Mouse (Mus musculus): ENCODE results near the gene Ryr2.
"Not testable (repeated sequence)": the region's sequence is repeated elsewhere in the genome, so short reads cannot be mapped to it uniquely, and the experiment has no call there.

Ryr2 gene

DNA sequence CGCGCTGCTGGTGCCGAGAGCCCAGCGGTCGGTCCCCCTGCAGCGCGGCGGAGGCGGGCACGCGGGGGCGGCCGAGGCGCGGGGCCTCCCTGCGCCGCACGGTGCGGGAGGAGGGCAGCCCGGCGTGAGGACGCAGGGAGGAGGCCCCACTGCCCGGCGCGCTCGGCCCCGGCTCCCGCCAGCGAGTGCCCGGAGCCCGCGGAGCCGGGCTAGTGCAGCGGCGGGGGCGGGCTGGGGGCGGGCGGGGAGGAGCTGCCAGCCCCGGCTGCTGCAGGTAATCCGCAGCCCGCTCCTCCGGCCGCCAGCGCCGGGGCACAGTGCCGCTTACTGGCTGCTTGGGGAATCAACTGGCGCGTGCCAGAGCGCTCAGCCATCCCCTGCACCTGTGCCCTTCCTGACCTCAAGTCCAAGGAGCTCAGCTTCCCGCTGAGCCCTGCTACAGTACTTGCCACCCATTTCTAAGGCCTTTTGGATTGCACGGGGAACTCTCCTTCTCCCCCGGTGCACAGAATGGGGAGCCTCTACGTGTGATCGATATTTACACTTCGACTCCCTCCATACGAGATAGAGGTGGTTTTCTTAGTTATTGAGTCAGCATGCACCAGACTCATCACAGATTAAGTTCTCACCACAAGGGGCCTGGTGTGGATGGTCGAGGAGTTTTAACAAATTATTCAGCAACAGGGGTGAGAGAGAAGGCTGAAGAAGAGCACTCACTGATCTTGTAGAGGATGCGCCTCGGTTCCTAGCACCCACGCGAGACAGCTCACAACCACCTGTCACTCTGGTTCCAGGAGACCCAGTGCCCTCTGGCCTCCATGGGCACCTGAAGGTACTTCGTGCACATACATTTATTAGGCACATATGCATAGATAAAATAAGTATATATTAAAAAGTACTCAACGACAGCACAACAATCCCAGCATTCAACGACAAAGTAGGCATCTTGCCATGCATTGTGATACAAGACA is at the start of gene Ryr2:
Gene Ryr2, minus strand, starts transcription at position 284 of the 971 bp plus-strand sequence.
- DNase-seq: peak; percentile 5 to 22

DNA sequence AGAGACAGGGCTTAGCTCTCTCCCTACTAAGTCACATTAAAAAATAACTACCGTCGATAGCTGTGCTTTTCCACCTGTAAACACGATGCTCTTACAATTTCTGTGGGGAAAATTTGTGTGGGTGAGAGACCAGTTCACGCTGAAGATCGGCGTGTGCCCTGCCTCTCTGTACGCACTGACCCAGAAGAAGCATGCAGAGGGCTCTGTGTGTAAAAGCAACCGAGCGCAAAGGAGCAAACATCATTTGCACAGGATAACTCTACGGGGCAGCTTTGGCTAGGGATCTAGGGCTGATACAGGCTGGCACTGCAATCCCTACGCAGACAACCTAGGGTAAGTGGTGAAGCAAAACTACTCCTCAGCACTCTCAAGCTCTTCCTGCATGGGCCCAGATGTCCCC is 47.2 kb upstream of the Ryr2 start:
- no peak for DNase-seq

DNA sequence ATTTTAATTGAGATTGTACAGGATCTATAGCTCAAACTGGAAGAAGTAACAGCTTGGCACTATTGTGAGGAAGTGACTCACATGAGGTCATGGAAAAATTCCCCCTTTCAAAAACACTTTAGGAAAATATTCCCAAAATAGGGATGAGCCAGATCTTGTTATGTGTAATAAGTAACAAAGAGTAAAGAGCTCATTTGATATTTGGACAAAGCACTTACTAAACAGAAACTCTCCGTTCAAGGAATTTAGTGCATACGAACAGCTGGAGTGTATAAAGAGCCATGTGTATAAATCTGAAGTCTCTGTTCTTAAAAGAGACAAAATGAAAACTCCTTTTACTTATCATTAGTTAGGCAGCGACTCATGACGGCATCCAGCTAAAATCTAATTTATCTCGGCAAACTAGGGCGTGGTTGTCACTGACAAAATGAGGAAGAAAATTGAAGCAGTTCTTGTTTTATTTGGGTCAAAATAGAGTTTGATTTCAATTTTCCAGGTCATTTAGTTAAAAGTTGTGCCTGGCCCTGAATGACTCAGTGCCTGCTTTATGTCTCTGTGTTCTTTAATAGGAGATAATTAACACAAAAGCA is 40.3 kb upstream of the Ryr2 start:
- DNase-seq: no peak

DNA sequence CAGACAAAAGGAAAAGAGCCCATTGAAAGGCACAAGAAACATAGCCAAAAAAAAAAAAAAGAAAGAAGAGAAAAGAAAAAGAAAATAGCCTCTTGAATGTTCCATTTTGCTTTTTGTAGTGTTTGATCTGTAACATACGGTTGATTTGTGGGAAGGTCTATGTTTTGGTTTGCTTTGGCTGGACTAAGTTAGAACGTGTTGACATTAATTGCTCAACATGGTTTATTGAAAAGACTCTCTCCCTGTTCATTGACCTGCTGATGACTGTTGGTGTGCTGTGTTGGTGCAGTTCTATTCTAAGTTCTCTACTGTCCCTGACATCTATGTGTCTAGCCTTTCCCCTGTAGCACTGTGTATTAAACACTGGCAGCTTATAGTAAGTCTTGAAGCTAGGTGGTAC is 39.7 kb upstream of the Ryr2 start:
- DNase-seq: no peak

DNA sequence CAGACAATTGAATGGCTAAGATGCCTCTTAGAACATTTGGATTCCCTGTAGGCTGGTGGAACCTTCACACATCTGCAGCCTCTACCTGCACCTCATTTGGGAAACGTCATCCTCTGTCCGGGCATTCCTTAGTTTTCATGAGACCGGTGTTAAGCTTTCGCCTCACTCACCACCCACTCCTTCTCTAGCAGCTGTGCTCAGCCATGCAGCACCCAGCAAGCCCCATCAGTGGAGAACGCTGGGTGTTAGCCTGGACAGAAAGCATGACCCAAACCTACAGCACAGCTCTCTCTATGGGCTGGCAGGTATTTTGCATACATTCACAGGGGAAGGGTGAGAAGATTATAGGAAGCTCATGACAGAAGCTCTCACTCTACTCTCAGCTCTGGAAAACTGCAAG is 36.6 kb upstream of the Ryr2 start:
- DNase-seq: no peak

DNA sequence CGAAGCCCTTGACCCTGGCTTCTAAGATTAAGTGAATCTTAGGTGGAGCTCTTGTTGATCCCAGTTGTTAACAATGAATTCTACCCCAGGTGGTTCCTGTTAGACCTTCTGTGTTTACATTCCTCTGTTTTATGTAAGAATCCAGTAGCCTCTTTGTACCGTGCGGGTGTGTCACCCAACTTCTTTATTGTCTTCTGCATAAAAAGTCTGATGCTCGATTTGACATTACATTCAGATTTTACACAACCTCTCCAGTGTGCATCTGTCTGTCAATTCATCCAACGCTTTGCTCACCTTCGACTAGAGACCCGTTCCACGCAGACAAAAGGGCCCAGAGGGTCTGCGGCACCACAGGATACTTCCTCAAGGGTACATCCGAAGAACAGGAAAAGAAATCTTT is 29.7 kb upstream of the Ryr2 start:
- DNase-seq: not testable (repeated sequence)

DNA sequence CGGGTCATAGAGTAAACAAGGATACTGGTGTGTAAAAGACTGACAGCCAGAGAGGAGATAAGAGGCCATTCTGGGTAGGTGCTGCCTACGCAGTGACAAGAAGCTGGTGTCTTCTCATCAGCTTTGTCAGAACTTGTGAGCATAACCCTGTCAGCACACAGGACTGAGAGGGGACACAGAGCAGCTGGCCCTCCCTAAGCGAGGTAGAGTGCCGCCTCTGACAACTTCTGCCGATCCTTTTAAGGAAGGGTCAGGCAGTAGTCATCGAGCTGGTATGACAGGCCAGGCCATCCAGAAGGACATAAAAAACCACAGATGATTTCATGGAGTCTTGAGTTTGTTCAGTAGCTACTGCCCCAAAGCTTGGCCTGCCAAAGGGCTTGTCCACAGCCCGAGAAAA is 26.8 kb upstream of the Ryr2 start:
- DNase-seq: no peak

DNA sequence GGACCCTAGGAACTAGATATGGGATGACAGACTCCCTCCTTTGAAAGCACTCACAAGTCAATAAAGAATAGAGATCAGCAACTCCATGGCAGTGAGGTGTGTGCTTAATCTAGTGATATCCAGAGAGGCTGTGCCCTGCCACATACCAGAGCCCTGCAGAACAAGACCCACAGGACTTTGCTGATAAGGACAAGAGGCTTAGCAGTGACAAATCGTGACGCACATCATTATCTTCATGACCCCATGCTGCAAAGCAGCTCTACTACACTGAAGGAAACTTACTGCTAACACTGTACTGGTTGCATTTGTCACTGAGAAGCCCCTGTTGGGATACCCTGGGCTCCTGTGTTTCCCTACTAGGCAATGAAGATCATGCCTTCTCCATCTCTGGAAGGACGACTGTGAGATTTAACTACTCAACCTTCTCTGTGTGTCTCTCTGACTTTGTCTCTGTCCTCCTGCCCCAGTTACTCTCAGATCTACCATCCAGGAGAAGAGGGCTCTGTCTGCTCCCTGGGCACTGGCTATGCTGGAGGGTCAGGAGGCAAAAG is 25.5 kb upstream of the Ryr2 start:
- no peak for DNase-seq

DNA sequence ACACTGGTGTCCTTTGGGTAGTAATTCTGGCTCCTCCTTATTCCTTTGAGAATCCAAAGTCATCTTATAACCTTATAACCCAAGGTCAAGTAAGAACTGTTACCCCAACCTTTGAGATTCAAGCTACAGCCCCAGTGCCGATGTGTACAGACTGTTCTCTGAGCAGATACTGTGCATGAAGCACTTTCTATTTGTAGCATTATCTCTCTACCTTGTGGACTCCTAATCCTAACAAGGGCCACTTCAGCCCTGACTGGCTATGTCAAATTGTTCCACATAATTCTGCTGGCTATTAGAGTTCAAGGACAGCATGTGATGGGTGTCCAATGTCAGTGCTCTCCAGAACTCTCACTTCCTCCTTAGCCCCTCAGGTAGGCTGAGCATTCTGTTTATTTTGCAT is 22.4 kb upstream of the Ryr2 start:
- DNase-seq: no peak

DNA sequence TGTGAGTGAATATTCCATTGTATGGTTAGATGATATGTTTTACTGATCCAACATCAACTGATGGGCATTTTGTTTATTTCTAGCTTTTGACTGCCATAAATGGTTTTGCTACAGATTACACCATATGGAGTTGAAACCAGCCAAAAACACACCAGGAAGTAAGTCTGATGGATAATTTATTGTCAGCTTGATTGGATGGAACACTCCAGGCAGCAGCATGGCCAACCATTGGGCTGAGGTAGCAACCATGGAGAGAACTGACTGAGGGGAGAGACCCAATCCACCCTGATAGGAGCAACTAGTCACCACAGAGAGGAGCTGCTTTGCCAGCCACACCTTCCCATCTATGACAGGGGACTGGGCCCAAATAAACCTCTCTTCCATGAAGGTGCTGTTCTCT is 19.4 kb upstream of the Ryr2 start:
- DNase-seq: no peak

DNA sequence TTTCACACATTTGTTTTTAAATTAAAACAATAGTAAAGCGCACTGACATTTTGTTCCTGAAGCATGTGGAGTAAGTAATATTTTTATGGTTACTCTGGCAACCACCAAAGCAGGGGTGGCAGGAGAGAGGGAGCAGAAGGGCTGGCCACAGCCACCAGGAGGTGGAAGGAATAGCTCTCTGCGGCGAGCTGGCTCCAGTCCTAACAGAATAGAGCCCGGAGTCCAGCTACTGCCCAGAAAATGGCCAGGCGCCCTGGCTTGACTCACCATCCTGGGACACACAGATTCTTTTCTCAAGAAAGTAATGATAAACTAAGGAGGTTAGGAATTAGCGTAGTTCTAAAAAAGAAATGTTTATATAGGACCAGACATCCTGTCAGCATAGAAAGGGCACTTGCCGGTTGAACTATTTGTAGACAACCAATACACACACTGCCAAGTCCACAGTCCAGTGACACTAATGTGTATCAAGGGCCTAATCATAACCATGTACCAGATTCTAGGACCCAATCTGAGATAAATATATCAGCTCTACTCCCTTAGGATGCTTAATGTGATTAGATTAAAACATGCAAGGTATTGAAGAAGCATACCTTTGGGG is 18.3 kb upstream of the Ryr2 start:
- no peak for DNase-seq

DNA sequence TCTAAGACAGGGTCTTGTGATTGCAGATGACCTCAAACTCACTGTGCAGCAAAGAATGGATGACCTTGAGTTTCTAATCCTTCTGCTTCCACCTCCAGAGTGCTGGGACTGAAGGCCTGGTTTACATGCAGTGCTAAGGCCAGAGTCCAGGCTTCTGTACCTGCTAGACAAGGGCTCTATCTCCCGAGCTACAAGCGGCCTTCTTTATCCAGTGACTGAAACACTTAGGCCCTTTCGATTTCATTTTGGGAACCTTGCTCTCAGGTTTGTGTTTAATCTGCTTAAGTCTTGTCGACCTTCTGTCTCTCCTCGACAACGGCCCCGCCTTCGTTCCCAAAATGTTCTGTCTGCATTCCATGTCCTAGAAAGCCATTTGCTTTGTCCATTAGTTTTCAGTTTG is 8.8 kb upstream of the Ryr2 start:
- no peak for DNase-seq

DNA sequence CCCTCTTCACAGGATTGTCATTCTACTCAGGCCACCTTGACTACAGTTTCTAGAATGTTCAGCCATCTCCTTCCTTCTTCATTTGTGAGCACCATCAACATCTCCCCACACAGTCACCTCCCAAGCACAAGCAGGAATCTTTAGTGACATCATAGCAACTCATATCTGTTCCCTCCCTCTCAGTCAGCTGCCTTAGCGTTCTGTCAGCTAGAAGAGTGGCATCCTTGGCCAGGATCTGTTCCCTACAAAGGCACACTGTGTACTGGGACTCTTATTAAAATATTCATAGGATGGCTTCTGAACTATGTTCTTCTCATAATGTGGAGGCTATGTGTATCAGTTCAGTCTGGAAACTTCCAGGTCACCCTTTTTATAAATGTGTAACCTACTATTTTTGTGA is 8.1 kb upstream of the Ryr2 start:
- DNase-seq: no peak

DNA sequence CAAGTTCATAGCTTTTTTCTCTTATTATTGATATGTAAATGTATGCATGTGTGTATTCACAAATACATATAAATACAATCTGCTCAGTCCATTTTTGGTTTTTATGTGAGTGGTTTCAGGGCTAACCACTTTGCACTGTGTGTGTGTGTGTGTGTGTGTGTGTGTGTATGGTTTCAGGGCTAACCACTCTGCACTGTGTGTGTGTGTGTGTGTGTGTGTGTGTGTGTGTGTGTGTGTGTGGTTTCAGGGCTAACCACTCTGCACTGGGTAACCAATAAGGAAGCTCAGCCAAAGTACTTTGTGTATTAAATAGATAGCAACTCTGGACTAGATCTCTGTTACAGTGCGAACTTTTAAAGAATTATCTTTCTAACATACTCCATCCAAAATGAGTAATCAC is 2.2 kb upstream of the Ryr2 start:
- DNase-seq: no peak

DNA sequence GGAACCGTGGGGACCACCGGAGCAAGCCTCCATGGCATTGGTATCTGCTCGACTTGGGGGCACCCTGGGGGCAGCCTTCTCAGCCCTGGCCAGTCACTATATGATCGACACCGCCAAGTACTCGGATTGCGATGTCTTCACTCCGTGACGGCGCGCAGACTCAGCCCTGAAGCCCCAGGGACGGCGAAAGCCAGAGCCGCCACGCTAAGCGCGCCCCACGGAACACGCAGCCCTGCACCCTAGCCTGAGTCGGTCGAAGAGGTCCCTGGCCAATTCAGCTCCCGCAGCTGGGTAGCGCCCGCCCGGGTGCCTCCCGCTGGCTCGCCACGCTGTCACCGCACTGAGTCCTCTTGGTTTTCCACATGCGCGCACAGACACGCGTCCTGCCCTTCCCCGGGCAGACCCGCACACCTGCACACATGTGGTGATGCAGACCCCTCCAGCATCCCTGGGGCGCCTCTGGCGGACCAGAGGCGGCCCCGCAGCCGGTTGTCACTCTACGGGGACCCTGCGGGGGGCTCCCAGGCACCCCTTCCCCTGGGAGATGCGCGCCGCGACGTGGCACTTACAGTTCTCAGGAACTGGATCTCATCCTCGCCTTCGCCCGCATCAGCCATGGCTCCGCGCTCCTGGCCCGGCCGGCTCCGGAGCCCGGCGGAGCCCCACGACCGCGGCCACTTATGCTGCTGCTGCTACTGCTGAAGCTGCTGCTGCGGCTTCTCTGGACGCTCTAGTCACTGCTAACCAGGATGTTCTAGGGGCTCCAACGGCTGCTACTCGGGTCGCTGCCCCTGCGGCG is 716 bp downstream of the Ryr2 start:
- no peak for DNase-seq

DNA sequence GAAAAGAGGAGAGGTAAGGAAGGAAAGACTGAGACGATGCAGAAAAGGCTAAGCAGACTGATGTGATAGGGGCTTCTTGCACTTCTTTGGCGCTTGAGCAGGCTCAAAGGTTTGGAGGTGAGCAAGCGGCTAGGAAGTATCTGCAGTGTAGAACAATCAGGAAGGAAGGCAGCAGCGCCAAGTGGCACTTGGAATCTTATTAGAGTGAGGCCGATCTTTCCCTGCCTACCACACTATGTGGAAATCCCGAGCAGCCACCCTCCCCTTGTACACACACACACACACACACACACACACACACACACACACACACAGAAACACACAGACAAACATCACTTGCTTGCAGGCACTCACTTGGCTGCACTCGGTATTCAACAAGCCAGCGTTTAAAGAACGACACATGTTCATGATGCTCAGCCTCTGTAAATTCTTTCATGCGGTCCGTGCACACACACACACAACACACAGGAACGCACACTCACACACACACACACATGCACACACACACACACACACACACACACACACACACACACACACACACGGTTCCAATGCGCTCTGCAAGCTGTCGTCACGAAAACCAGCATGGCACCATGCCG is 1.4 kb downstream of the Ryr2 start:
- DNase-seq: no peak

DNA sequence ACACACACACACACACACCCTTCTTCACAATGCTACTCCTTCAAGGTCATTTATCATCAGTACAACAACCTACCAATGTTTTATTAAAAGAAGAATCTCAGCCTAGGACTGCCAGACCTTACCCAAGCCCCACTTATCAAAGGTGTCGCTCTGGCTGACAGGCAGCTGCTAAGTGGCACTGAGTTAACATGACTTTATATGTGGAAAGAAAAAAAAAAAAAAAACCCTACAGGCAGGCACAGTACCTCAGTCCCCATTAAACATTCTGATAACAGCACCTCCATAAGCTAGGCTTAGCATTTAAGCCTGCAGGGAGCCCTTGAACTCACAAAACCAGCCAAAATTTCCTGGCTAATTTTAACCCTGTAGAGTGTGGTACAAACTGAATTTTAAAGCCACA is 2.4 kb downstream of the Ryr2 start:
- DNase-seq: no peak

DNA sequence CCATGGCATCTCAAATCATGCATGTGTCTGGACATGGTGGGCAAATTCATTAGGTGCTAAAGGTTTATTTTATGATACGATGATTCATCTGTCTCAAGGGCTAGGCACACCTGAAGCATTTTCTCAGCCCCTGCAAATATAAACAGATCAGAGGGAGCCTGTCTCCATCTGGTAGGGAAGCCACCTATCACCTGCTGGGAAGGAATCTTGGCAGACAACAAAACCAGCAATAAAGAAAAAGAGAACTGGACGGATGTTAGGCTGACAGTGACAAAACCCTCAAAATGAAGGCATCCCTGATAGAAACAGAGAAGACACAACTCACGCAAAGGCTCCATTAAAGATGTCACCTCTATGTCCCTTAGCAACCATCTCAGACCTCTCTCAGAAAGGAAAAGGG is 3.7 kb downstream of the Ryr2 start:
- DNase-seq: no peak

DNA sequence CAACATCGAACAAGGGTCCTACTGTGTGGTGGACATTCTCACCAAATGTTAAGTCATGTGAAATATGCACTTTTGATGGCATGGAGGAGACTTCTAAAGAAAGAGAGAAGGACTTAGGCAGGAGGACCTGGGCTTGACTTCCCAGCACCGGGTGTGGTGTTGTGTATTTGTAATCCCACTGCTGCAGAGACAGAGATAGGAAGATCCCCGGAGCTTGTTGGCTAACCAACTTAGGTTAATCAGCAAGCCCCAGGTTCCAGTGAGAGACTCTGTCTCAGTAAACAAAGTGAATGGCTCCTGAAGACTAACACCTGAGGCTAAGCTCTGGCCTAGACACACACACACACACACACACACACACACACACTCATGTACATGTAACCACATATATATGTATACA is 7.3 kb downstream of the Ryr2 start:
- DNase-seq: no peak

DNA sequence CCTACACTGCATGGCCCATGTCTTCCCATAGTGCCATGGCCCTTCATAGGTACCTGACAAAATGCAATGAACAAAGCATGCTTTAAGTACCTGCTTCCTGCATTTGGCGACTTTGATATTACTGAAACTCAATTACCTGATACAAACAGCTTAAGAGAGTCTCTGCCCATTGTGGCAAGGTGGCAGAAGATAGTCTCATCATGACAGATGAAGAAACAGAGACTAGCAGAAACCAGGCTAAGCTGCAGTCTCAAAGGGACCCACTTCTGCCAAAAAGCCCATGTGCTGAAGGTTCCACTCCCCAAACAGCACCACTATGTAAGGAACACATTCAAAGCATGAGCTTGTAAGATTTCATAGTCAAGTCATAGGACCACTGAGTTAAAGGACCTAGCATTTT is 7.8 kb downstream of the Ryr2 start:
- no peak for DNase-seq

DNA sequence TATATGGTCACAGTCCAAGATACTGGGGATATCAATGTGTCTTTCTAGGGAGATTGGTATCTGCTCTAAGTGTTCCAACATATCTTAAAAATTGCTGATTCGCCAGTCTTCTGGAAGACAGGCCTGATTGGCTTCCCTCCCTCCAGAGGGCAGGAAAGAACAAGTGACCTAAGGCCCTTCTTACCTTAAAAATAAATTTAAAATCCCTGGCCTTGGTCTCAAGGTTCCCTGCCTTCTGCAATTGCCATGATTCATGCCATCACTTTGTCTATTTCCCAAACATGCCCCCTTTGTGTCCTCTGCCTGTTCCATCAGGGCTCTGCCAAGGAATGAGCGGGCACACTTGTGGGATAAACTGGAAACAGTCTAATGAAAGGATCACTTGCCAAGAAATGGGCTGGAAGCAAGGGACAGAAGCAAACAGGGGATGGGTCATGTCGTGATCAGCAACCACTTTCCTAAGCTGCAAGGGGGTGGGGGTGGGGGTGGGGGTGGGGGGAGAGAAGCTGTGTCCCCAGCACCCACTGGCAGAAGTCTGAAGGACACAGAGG is 10.3 kb downstream of the Ryr2 start:
- no peak for DNase-seq

DNA sequence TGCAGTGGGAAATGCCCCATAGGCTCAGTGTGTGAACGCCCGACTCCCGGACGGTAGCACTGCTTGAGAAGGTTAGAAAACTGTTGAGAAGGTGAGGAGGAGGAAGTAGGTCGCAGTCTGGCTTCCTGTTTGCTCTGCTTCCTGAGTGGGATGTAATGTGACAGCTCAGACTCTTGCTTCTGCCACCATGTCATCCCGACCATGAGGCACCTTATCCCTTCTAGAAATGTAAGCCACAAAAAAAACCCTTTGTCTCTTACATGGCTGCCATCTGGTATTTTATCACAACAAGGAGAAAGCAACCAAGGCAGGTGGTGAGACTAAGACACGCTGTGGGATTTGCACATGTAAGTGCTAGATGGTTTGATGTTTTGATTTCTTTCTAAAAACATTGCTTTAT is 12.2 kb downstream of the Ryr2 start:
- DNase-seq: no peak

Measured in thymus, postnatal 36 days (tissue).